12 mouse cellular contexts compared by ENCODE assay signal in genomic region chr7:46534767-46535428, GRCm38 (mm10).
DNase-seq lines count a peak whose midpoint lies in the region; ATAC-seq and TF ChIP-seq lines count a peak whose summit lies in the region.
"Had no signal": no experiment of that assay in that cellular context is flagged by ENCODE, and none has a peak within 500 bp of the region (broad histone marks: within the 10 kb centered on the region; RNA-seq: fewer than 3 reads in every experiment).

No protein-coding gene starts in this region.

- H3K4me1 ChIP-seq in forebrain, embryonic 13.5 days = peaks cover 31% of the 10 kb centered on the region
- peaks cover 30% of the 10 kb centered on the region for H3K4me1 ChIP-seq in hindbrain, embryonic 16.5 days (ENCODE audit: control insufficient read depth, insufficient read depth, low read depth, low read length)
- H3K4me1 ChIP-seq in midbrain, postnatal 0 days (ENCODE audit: insufficient read depth, low read length) = 0 out of 2 replicates have a peak, but pooled peaks cover 6% of the 10 kb centered on the region
- H3K4me1 ChIP-seq: embryonic facial prominence, embryonic 13.5 days; liver, embryonic 13.5 days; stomach, embryonic 15.5 days had no signal

- 85% methylated on average over 11 of the region's 11 CpGs for WGBS in forebrain, embryonic 13.5 days
- 77% methylated on average over 11 of the region's 11 CpGs for WGBS in hindbrain, embryonic 16.5 days
- WGBS in midbrain, postnatal 0 days = 76% methylated on average over 11 of the region's 11 CpGs

- H3K36me3 ChIP-seq in forebrain, embryonic 13.5 days (ENCODE audit: poor library complexity, severe bottlenecking) = no peaks in the 10 kb centered on the region
- H3K36me3 ChIP-seq in hindbrain, embryonic 16.5 days (ENCODE audit: control insufficient read depth, insufficient read depth, low read length) = no peaks in the 10 kb centered on the region
- no peaks in the 10 kb centered on the region for H3K36me3 ChIP-seq in midbrain, postnatal 0 days (ENCODE audit: insufficient read depth, low read length)
- H3K36me3 ChIP-seq: embryonic facial prominence, embryonic 13.5 days; liver, embryonic 13.5 days; stomach, embryonic 15.5 days had no signal

- peak overlapping the region; percentile 49 for H3K27ac ChIP-seq in forebrain, embryonic 13.5 days
- H3K27ac ChIP-seq in hindbrain, embryonic 16.5 days (ENCODE audit: low read depth, low read length) = peak overlapping the region; percentile 62
- H3K27ac ChIP-seq in midbrain, postnatal 0 days (ENCODE audit: low read depth, low read length) = peak overlapping the region; percentile 72
- H3K27ac ChIP-seq: embryonic facial prominence, embryonic 13.5 days; liver, embryonic 13.5 days; stomach, embryonic 15.5 days had no signal

- peak overlapping the region; percentile 40 for H3K4me2 ChIP-seq in forebrain, embryonic 13.5 days
- H3K4me2 ChIP-seq in hindbrain, embryonic 16.5 days (ENCODE audit: low read length) = no peak overlapping the region
- no peak overlapping the region for H3K4me2 ChIP-seq in midbrain, postnatal 0 days (ENCODE audit: low read depth, low read length, poor library complexity, severe bottlenecking)
- H3K4me2 ChIP-seq: embryonic facial prominence, embryonic 13.5 days; heart, embryonic 11.5 days; liver, embryonic 13.5 days; stomach, embryonic 15.5 days had no signal

- H3K27me3 ChIP-seq in forebrain, embryonic 13.5 days = no peaks in the 10 kb centered on the region
- H3K27me3 ChIP-seq in hindbrain, embryonic 16.5 days (replicated peaks; ENCODE audit: control insufficient read depth, insufficient read depth, low read length) = no peaks in the 10 kb centered on the region
- no peaks in the 10 kb centered on the region for H3K27me3 ChIP-seq in midbrain, postnatal 0 days (ENCODE audit: insufficient read depth, low read length)
- H3K27me3 ChIP-seq: embryonic facial prominence, embryonic 13.5 days; liver, embryonic 13.5 days; stomach, embryonic 15.5 days had no signal

- DNase-seq in cerebellum, adult 8-10 months = peak; percentile 57
- no peak for DNase-seq in cerebellum, adult 9-10 months
- no peak for DNase-seq in midbrain, postnatal 0 days (ENCODE audit: low spot score)
- DNase-seq in embryo, embryonic 10.5 days (ENCODE audit: low spot score) = no peak
- DNase-seq in kidney, postnatal 4 days = no peak
- no peak for DNase-seq in layer of hippocampus, adult 9-11 months
- DNase-seq: liver, embryonic 13.5 days had no signal

- no peak for TF ChIP-seq CTCF in midbrain, postnatal 0 days (IDR thresholded peaks at IDR 0.05)

- H3K9ac ChIP-seq in forebrain, embryonic 13.5 days = no peak overlapping the region
- no peak overlapping the region for H3K9ac ChIP-seq in hindbrain, embryonic 16.5 days (ENCODE audit: low read depth, low read length)
- 0 out of 2 replicates have a peak overlapping the region, but pooled peaks have one; percentile 33 for H3K9ac ChIP-seq in midbrain, postnatal 0 days (replicated peaks; ENCODE audit: low read length, poor library complexity, severe bottlenecking)
- H3K9ac ChIP-seq: embryonic facial prominence, embryonic 13.5 days; liver, embryonic 13.5 days; stomach, embryonic 15.5 days had no signal

- H3K9me3 ChIP-seq in forebrain, embryonic 13.5 days (replicated peaks) = no peaks in the 10 kb centered on the region
- no peaks in the 10 kb centered on the region for H3K9me3 ChIP-seq in hindbrain, embryonic 16.5 days (ENCODE audit: control insufficient read depth, low read length)
- no peaks in the 10 kb centered on the region for H3K9me3 ChIP-seq in midbrain, postnatal 0 days (ENCODE audit: low read length)
- H3K9me3 ChIP-seq: embryonic facial prominence, embryonic 13.5 days; liver, embryonic 13.5 days; stomach, embryonic 15.5 days had no signal

- peak; percentile 53 for ATAC-seq in forebrain, embryonic 13.5 days
- ATAC-seq in hindbrain, embryonic 16.5 days = peak; percentile 34; the same call in 1 of the 2 replicates
- peak; percentile 29; the same call in 1 of the 2 replicates for ATAC-seq in midbrain, postnatal 0 days (ENCODE audit: low FRiP score)

- H3K4me3 ChIP-seq in forebrain, embryonic 13.5 days = no peak overlapping the region
- no peak overlapping the region for H3K4me3 ChIP-seq in hindbrain, embryonic 16.5 days (ENCODE audit: low read length)
- no peak overlapping the region for H3K4me3 ChIP-seq in midbrain, postnatal 0 days (ENCODE audit: low read depth, low read length)
- H3K4me3 ChIP-seq: embryonic facial prominence, embryonic 13.5 days; liver, embryonic 13.5 days; stomach, embryonic 15.5 days had no signal
